Mouse (Mus musculus): ENCODE results near the gene Mpp3.

DNA sequence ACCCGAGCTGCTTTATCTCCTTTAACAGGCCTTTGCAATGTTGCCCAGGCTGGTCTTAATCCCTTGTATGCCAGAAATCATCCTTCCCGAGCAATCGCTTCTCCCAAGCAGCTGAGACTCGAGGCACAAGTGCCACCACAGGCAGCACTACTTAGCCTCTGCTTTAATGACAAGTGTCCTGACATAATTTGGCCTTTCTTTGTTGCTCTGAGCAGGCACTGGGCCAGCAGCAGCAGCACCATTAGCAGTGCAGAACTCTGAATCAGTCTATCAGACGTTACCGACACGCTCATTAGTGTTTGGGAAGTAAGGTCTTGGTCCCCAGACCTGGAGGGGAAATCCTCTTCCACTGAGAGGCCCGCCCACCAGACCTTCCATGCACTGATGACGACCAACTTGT, 8.5 kb downstream of the Mpp3 start:
- TF ChIP-seq CTCF (IDR thresholded peaks at IDR 0.05; ENCODE audit: low read depth) (no peak), EP300 (IDR thresholded peaks at IDR 0.05; ENCODE audit: low read depth) (no peak)
